Mouse (Mus musculus) erythroblast, adult 5-6 weeks (primary cell): ENCODE results near the gene Nhsl1. TPM values are rescaled to one million over a fixed set of nuclear protein-coding genes. Genes with fewer than 3 reads are reported as not detected.
"Not testable (repeated sequence)": the region's sequence is repeated elsewhere in the genome, so short reads cannot be mapped to it uniquely, and the experiment has no call there.

Experiments used
- ATAC-seq: replicated peaks from 2 replicates; pipeline ENCODE4 v1.8.0; 2016; ENCODE audit warnings: moderate number of reproducible peaks, mild to moderate bottlenecking, moderate TSS enrichment, inconsistent platforms; ENCODE audit not compliant: poor library complexity, low FRiP score, severe bottlenecking
- total RNA-seq, 2 experiments: library from RNA; stranded (forward) in 1 of 2; stranded (reverse) in 1 of 2; fragments of 150-400 nt in 1 of 2; fragments of 200-764, 138-1000 nt in 1 of 2; gene quantifications; 2 replicates each; pipeline versions ENCODE4 v1.2.3 to v1.2.4; 2015 to 2017; ENCODE audit warnings: low replicate concordance in 2 of 2

Gene Nhsl1
- total RNA-seq, 2 experiments from 2014 or later, result not detected

DNA sequence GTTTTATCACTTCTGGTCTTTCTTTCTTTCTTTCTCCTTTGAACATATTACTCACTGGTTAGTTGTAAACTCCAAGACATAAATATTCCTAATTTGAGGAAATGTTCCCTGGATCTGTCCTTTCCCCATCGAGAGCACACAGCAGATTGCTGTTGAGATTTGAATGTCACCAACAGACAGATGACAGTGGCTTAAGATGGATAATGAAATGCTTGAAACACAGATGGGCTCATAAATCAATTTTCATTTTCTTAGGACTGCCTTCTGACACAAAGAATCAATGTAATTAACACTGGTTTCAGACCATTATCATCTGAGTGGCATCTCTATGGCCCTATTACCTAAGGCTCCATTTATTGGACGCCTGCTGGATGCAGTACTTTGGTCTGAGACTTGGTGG, 203.8 kb downstream of the Nhsl1 start:
- no peak for ATAC-seq

DNA sequence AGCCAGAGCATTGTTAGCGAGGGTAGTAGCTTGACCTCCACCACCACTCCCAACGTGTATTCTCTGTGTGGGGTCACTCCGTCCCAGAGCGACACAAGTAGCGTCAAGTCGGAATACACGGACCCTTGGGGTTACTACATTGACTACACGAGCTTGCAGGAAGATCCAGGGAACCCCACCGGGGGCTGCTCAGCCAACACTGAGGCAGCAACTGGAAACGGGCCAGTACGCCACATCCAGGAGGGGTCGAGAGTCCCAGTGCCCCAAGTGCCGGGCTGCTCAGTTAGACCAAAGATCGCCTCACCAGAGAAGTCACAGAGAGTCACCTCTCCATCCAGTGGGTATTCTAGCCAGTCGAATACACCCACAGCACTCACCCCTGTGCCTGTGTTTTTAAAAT, 206.5 kb downstream of the Nhsl1 start:
- no peak for ATAC-seq

DNA sequence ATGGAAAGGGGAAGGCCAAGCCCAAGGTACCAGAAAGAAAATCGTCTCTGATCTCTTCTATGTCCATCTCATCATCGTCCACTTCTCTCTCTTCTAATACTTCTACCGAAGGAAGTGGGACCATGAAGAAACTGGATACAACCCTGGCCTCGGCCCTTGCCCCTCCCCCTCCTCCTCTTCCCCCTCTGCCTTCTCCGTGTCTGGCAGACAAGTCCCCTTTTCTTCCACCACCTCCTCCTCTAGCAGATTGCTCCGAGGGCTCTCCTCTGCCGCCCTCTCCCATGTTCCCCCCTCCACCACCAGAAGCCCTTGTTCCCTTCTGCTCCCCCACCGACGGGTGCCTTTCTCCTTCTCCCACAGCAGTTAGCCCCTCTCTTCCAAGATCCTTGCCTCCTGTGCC, 206.9 kb downstream of the Nhsl1 start:
- ATAC-seq, result no peak

DNA sequence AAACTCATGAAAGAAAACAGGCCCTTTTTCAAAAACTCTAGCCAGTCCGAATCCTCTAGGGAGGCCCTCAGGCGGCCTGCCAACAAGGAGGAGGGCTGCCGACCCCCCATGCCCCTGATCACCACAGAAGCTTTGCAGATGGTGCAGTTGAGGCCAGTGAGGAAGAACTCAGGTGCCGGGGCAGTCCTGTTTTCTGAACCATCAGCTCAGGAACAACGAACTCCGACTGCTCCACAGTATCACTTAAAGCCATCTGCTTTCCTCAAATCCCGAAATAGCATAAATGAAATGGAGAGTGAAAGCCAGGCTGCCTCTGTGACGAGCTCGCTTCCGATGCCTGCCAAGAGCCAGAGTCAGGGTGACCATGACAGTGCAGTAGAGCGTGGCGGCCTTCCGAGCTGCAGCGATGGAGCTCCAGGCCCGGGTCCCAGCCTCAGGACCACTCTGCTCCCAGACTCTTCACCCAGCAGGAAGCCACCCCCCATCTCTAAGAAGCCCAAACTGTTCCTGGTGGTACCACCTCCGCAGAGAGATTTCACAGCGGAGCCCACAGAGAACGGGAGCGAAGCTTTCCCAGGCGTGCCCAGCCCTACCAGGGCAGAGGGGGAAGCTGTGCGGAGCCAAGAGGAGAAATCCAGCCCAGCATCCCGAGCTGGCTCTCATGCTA, 207.5 kb downstream of the Nhsl1 start:
- ATAC-seq, result no peak

DNA sequence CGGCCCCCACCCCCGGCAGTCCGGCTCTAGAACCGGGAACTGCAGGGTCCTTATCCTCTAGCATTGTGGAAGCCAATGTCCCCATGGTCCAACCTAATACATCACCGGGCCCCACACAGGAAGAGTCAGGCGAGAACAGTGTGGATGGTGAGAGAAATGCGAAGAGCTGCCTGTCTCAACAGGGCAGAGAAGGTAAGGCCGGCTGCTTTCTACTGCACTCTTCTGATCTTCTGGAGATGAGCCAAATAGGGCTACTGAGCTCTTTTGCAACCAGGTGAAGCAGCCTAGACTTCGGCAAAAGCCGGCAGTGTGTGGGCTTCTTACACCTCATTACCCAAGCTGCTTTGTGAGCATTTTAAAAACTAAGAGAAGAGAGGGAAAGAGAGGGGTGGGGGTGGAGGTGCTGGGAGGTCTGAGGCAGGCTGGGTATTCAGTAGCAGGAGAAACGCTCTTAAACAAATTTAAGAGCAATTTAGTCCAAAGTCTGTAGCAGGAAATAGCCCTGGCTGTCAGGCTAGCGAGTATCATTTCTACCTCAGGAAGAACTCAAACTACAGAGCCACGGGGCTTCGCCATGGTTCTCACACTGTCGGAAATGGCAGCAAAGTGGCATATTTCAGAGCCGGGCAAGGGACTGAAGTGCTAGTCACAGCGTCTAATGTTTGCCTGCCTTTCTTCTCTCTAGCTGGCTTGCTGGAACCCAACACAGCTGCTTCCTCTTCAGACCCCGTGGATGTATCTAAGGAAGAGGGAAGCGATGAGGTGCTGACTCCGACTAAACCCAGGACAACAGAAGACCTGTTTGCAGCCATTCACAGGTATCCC, 208.3 kb downstream of the Nhsl1 start:
- no peak for ATAC-seq

DNA sequence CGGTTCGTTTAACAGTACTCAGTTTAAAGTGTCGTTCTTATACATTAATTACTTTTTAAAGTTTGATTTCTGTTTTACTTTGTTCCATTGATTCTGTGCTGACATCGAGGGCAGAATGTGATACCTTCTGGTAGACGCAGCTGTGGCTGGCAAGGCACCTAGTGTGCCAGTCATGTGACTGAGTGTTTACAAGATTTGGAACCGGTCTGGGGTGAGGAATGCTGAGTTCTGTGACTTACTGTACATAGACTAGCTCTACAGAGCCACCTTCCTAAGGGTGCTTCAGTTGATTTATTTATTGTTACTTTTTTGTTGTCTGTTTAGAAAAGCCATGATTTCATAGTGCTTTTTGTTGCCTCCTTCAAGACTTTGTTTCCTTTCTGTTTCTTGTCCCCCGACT, 209.0 kb downstream of the Nhsl1 start:
- ATAC-seq, result no peak

DNA sequence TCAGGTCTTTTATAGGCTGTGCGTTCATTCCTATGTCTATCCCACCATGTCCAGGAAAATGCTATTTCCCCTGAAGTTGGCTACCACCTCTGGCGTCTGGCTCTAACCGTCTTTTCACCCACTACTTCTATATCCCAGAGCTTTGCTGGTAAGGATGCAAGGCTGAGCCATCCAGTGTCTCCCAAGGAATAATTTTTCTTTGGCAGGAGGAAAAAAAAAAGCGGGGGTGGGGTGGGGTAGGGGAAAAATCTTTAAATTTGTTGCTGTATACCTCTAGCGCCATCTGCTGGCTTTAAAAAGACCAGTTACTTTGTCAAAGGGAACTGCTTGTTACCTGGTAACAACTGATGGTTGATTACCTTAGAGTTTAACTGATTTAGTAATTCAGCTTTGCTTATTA, 209.7 kb downstream of the Nhsl1 start:
- no peak for ATAC-seq

DNA sequence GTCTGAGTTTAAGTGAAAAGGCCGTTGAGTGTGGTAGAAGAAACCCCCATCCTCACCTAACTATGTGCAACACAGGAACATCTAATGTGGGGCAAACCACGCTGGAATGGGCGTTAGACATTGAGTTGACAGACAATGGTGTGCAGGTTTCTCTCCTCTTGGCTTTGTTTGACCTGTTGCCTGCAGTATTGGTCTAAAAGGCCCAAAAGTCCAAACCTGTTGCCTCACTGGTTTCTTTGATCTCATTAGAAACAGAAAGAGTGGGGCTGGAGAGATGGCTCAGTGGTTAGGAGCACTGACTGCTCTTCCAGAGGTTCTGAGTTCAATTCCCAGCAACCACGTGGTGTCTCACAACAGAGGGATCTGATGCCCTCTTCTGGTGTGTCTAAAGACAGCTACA, 210.4 kb downstream of the Nhsl1 start:
- ATAC-seq, result no peak

DNA sequence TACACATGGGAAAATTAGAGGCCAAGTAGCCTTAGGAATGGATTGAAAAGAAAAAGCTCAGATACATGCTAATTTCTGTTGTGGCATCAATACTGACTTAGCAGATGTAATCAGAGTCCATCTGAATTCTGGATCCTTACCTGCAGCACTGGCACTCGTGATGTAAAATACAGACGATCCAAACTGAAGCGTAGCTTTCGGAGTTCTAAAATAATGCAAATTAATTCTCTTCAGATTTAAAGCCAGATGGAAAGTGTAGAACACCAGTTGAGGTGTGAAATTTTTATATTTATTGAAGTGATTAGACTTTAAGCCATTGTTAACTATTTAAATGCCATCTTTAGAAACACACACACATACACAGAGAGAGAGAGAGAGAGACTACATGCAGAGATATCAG, 211.4 kb downstream of the Nhsl1 start:
- ATAC-seq, result no peak

DNA sequence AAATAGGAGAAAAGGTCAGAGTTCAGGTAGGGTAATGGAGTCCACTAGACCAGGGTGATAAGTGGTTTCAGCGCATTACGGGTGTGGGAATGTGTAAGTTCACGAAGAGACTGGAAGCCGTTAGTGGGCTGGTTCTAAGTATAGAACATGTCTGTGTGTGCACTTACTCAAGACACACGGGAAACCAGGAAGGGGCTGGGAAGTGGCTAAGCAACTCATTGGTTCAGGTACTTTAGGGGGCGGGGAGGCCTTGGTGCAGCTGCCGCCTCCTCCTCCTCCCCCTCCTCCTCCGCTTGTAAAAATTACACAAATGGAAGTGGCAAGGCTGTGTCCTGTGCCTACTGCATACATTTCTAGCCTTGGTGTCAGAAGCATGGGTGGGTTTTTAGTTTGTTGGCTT, 213.5 kb downstream of the Nhsl1 start:
- no peak for ATAC-seq

DNA sequence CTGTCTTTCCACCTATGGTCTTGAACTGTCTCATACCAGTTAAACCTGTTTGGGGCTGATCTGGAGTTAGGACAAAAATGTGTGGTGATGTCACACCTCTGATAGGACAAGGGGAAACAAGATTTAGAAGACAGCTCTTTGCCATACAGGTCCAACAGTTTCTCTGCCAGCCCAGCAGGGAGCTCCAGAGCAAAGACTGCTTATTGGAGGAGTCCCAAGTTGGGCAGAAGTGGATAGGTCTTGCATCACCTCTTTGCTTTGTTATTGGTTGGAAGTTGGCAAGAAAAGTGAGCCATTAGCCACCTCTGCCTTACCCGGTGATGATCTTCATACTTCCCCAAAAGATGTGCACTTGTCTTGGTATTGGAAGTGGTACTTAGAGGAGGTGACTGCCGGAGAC, 218.1 kb downstream of the Nhsl1 start:
- ATAC-seq, result no peak

DNA sequence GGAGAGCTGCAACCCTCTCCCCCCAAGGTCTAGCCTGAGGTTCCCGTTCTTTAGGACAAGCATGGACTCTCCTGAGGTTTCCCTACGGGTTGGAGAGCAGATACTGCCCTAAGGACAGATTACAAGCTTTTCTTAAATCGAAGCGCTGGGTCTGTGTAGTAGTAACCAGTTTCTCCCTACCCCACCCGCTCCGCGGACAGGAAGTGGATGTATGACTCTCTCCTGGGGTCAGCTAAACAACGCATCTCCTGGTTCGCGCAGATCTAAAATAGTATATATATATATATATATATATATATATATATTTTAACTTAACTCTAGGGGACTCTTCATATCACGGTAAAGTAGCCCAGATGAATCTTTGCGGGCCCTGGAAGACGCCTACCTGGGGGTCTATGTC, 226.5 kb downstream of the Nhsl1 start:
- no peak for ATAC-seq

DNA sequence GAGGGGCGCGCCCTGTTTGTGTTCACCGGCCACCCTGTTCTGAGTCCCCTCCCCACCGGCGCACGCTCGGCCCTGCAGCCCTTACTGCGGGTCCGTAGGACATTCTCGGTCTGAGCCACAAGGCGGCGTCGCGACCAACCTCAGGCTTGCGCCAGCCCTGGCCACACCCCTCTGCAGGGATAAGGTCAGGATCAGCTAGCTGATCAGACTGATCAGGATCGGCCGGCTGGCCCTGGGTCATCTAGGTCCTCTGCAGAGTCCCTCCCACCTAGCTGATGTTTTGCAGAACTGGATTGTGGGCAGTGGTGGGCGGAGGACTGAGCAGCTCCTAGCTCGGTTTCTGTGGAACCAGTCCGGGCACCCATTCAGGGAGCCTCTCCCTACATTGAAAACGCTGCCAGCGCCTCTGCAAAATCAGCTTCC, 227.0 kb downstream of the Nhsl1 start, which contains the start of gene Hebp2:
Gene Hebp2, minus strand, starts transcription at position 264 of the 423 bp plus-strand sequence.
- no peak for ATAC-seq

DNA sequence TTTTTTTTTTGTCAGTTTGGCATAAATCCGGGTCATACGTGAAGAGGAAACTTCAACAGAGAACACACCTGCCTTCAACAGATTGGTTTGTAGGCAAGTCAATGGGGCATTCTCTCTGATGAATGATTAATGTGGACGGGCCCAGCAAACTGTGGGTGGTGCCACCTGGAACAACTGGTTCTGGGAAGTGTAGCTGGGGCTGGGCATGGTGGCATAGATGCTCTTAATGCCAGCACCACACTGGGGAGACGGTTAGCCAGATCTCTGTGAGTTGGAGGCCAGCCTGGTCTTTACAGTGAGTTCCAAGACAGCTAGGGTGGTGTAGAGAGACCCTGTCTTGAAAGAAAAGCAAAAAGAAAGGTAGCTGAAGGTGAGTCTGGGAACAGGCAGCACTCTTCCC, 228.6 kb downstream of the Nhsl1 start:
- ATAC-seq, result no peak

DNA sequence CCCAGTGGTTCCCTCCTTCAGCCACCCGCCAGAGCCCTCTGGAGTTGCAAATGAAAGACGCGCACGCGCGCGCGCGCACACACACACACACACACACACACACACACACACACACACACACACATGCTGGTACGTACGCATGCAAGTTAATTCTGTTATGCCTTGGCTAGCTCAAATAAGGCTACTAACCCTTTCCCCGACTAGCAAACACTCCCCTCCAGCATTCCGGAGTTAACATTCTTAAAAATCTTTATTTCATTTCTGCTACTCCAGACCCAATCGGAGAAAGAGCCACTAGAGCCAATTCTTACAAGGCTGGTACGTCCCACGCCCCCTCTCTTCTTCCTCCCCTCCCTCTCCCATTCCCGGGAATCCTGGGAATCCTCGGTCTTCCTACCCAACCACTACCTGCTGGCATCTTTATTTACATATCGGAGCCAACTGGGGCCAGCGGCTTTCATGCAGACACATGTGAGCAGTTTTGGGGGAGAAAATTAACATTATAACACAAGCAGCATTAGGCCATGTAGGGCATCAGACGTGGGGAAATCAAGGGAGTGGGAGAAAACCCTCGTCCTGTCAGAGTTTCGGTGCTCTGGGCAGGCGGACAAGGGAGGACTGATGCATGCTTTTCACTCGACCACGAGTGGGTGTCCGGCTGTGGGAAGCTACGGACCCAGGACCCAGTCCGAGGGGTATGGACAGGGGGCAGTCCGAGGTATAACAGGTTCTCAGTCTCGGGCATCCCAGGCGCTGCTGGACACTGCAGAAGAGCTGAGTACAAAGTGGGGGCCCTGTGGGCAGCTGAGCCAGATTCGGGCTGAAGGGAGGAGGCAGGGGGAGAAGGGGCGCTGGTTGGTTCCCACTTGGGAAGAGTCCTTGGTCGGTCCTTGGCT, 230.8 kb downstream of the Nhsl1 start:
- ATAC-seq, result no peak

DNA sequence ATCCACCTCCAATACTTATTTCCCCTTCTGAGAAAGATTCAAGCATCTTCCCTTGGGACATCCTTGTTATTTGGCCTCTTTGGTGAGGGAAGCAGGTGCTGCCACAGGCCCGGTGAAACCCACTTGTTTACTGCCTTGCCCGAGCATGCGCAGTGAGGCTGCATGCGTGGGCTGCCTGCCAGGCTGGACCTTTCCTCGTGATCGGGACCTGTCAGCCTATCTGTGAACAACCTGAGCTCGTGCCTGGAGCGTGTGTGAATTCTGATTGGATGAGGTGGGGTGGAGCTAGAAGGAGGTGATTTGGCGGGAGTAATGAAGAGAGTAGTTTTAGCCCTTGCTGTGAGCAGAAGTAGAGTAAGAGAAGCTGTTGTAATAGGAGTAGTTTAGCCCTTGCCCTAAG, 240.3 kb downstream of the Nhsl1 start:
- not testable (repeated sequence) for ATAC-seq

DNA sequence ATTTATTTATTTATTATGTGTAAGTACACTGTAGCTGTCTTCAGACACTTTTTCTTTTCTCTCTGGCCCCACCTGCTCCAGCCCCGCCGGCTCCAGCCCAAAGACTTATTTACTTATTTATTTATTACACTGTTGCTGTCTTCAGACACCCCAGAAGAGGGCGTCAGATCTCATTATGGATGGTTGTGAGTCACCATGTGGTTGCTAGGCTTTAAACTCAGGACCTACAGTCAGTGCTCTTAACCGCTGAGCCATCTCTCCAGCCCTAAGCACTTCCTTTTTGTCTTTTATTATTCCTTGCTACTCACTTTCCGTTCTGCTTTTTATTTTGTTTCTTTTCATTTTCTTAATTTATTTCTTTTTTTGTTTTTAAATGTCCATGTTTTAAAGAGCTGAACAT, 242.7 kb downstream of the Nhsl1 start:
- ATAC-seq, result no peak

DNA sequence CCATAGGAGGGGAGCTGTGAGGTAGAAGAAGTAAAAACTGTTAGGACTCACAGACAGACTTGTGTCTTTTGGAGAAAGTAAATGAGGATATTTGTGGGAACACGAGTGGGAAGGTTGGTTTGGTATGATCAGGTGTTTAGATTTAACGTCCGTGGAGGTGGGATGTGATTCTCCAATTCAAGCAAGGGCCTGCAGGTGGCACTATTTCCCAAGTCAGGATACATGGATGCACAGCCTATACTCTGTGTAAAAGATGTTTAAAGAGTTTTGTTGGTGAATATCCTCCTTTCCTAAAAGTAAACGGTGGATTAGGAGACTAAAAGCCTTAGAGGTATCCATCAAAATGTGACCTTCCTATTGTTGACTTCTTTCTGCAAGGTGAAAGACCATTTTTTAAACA, 244.2 kb downstream of the Nhsl1 start:
- no peak for ATAC-seq

DNA sequence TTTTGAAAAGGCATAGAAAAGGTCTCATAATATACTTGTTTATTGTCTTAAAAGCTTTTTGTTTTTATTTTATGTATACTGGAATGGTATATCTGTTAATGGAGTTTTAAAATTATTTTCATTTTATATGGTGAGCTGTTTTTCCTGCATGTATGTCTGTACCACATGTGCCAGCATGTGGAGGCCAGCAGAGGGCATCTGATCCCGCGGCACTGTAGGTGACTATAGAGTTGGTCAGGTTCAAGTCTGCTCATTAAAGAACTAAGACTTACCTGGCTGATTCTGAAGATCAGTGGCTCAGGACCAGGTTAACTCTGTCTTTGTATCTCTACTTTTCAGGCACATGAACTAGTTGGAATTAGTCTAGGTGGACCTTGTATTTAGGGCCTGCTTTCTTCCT, 253.8 kb downstream of the Nhsl1 start:
- no peak for ATAC-seq
